Mouse (Mus musculus) bone marrow, adult 2 months (tissue): ENCODE measurements around the gene Cryba4.

Experiments used
- CTCF ChIP-seq: fragments of 200-500 bp; IDR thresholded peaks from 2 replicates; pipeline ENCODE4 v1.5.1; 2011; ENCODE audit warnings: low read length, control low read depth; ENCODE audit not compliant: control insufficient read depth, insufficient read depth
- POLR2A ChIP-seq: fragments of 200-500 bp; IDR thresholded peaks from 2 replicates; pipeline ENCODE4 v1.6.1; 2011; ENCODE audit warnings: low read depth, mild to moderate bottlenecking, control low read depth, low read length, borderline replicate concordance; ENCODE audit not compliant: control insufficient read depth

DNA sequence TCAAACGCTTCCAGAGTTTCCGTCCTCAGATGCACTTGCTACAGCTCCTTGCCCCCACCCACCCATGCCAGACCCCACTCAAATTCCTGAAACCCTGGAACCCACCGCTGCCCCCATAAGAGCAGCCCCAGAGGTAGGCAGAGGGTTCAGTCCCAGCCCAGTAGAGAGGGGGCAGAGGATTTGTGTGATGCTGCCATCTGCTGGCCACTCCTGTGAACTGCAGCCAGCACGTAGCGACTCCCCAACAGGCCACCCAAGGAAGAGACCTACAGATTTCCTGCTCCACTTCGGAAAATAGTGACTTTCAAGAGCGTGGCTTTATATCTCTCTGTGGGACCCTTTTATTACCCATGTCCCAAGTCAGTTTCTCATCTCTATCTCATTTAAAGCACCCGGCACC lies 42.2 kb downstream of the Cryba4 start:
- TF ChIP-seq CTCF = peak; percentile 95
- TF ChIP-seq POLR2A = no peak
